Mouse (Mus musculus) midbrain, embryonic 15.5 days (tissue): ENCODE measurements at regions not wholly inside any gene's neighbourhood (a gene's known extent, or its start where the extent isn't known, plus 50 kb on each side); places are given as distances from the start of the nearest gene placed in this dataset.

ENCODE experiments used
- ATAC-seq: fragments of 200-750 bp; cut with Nextera tagmentation; replicated peaks from 2 replicates; pipeline ENCODE4 v1.8.0; 2017; ENCODE audit warnings: moderate TSS enrichment
- H3K27ac ChIP-seq: fragments of 300-500 bp; sonication (generic); 2 replicates; pipeline ENCODE4 v1.5.1; 2015; ENCODE audit warnings: mild to moderate bottlenecking, inconsistent platforms
- H3K27me3 ChIP-seq: fragments of 300-500 bp; sonication (generic); replicated peaks from 2 replicates; pipeline ENCODE4 v1.6.1; 2015; ENCODE audit warnings: inconsistent platforms
- H3K36me3 ChIP-seq: fragments of 300-500 bp; sonication (generic); replicated peaks from 2 replicates; pipeline ENCODE4 v1.6.1; 2015; ENCODE audit warnings: inconsistent platforms
- H3K4me1 ChIP-seq: fragments of 300-500 bp; sonication (generic); 2 replicates; pipeline ENCODE4 v1.6.1; 2015; ENCODE audit warnings: inconsistent platforms
- H3K4me2 ChIP-seq: fragments of 300-500 bp; sonication (generic); 2 replicates; pipeline ENCODE4 v1.6.1; 2015; ENCODE audit warnings: inconsistent platforms, mild to moderate bottlenecking, moderate library complexity
- H3K4me3 ChIP-seq: fragments of 300-500 bp; sonication (generic); 2 replicates; pipeline ENCODE4 v1.5.1; 2015; ENCODE audit warnings: mild to moderate bottlenecking, inconsistent platforms
- H3K9ac ChIP-seq: fragments of 300-500 bp; sonication (generic); 2 replicates; pipeline ENCODE4 v1.6.1; 2015; ENCODE audit warnings: mild to moderate bottlenecking, inconsistent platforms
- H3K9me3 ChIP-seq: fragments of 300-500 bp; sonication (generic); 2 replicates; pipeline ENCODE4 v1.6.1; 2016; ENCODE audit warnings: inconsistent platforms
- WGBS: fragments of 180-500 bp; shearing (Covaris S2); methylation state at CpG from one replicate; pipeline ENCODE4 v1.1.7; 2015; ENCODE audit warnings: mixed read lengths; 5-methylcytosine and 5-hydroxymethylcytosine counted together

GRCm38 (mm10) chr12:92353386-92354257, 504.7 kb upstream of the Sel1l start:
- H3K9me3 ChIP-seq: no peaks in the 10 kb centered on the region
- no peaks in the 10 kb centered on the region for H3K27me3 ChIP-seq
- 42% methylated on average over 4 of the region's 4 CpGs for WGBS
- H3K4me2 ChIP-seq: no peak overlapping the region
- H3K4me3 ChIP-seq: no peak overlapping the region
- no peaks in the 10 kb centered on the region for H3K36me3 ChIP-seq
- ATAC-seq: no peak
- H3K27ac ChIP-seq: no peak overlapping the region
- no peak overlapping the region for H3K9ac ChIP-seq
- H3K4me1 ChIP-seq: no peaks in the 10 kb centered on the region

- 65% methylated on average over 1 of the region's 1 CpGs for WGBS
- H3K9ac ChIP-seq: no peak overlapping the region
- no peak overlapping the region for H3K27ac ChIP-seq
- no peak overlapping the region for H3K4me2 ChIP-seq
- no peaks in the 10 kb centered on the region for H3K9me3 ChIP-seq
- H3K36me3 ChIP-seq: no peaks in the 10 kb centered on the region
- ATAC-seq: no peak
- H3K4me3 ChIP-seq: no peak overlapping the region
- H3K4me1 ChIP-seq: no peaks in the 10 kb centered on the region
- no peaks in the 10 kb centered on the region for H3K27me3 ChIP-seq
Measured at GRCm38 (mm10) chr12:92318241-92318640, 469.3 kb upstream of the Sel1l start.

GRCm38 (mm10) chr12:92317609-92318008, 468.7 kb upstream of the Sel1l start:
- Histone ChIP-seq H3K4me1 (no peaks in the 10 kb centered on the region), H3K36me3 (no peaks in the 10 kb centered on the region), H3K27me3 (no peaks in the 10 kb centered on the region), H3K4me3 (no peak overlapping the region), H3K9ac (no peak overlapping the region), H3K9me3 (no peaks in the 10 kb centered on the region), H3K27ac (no peak overlapping the region), H3K4me2 (no peak overlapping the region)
- WGBS: 92% methylated on average over 3 of the region's 3 CpGs
- ATAC-seq: no peak

GRCm38 (mm10) chr12:92316285-92316684, 467.3 kb upstream of the Sel1l start:
- Histone ChIP-seq H3K36me3 (no peaks in the 10 kb centered on the region), H3K4me2 (no peak overlapping the region), H3K4me1 (no peaks in the 10 kb centered on the region), H3K9me3 (no peaks in the 10 kb centered on the region), H3K4me3 (no peak overlapping the region), H3K9ac (no peak overlapping the region), H3K27ac (no peak overlapping the region), H3K27me3 (no peaks in the 10 kb centered on the region)
- no peak for ATAC-seq

GRCm38 (mm10) chr12:92315820-92316219, 466.9 kb upstream of the Sel1l start:
- no peak overlapping the region for H3K27ac ChIP-seq
- WGBS: 95% methylated on average over 2 of the region's 2 CpGs
- H3K9ac ChIP-seq: no peak overlapping the region
- H3K9me3 ChIP-seq: no peaks in the 10 kb centered on the region
- ATAC-seq: no peak
- H3K27me3 ChIP-seq: no peaks in the 10 kb centered on the region
- no peak overlapping the region for H3K4me2 ChIP-seq
- no peaks in the 10 kb centered on the region for H3K36me3 ChIP-seq
- no peaks in the 10 kb centered on the region for H3K4me1 ChIP-seq
- no peak overlapping the region for H3K4me3 ChIP-seq

- no peaks in the 10 kb centered on the region for H3K9me3 ChIP-seq
- no peak overlapping the region for H3K27ac ChIP-seq
- H3K4me3 ChIP-seq: no peak overlapping the region
- H3K4me1 ChIP-seq: peaks cover 9% of the 10 kb centered on the region
- no peaks in the 10 kb centered on the region for H3K36me3 ChIP-seq
- peak overlapping the region; percentile 36 for H3K4me2 ChIP-seq
- peak; percentile 94 for ATAC-seq
- H3K27me3 ChIP-seq: 0 out of 2 replicates have a peak, but pooled peaks cover under 1% of the 10 kb centered on the region
- WGBS: 11% methylated on average over 14 of the region's 14 CpGs
- no peak overlapping the region for H3K9ac ChIP-seq
Measured at GRCm38 (mm10) chr12:92302951-92303591, 454.1 kb upstream of the Sel1l start.

GRCm38 (mm10) chr12:92294887-92295286, 445.9 kb upstream of the Sel1l start:
- H3K4me3 ChIP-seq: no peak overlapping the region
- no peak for ATAC-seq
- H3K4me1 ChIP-seq: peaks cover 11% of the 10 kb centered on the region
- no peak overlapping the region for H3K9ac ChIP-seq
- 78% methylated on average over 4 of the region's 4 CpGs for WGBS
- no peak overlapping the region for H3K4me2 ChIP-seq
- 0 out of 2 replicates have a peak, but pooled peaks cover 3% of the 10 kb centered on the region for H3K27me3 ChIP-seq
- H3K36me3 ChIP-seq: no peaks in the 10 kb centered on the region
- H3K27ac ChIP-seq: no peak overlapping the region
- no peaks in the 10 kb centered on the region for H3K9me3 ChIP-seq

- Histone ChIP-seq H3K27me3 (0 out of 2 replicates have a peak, but pooled peaks cover 3% of the 10 kb centered on the region), H3K9me3 (no peaks in the 10 kb centered on the region), H3K4me2 (no peak overlapping the region; the same call in 1 of the 2 replicates), H3K4me3 (no peak overlapping the region), H3K27ac (peak overlapping the region; percentile 74), H3K4me1 (peaks cover 11% of the 10 kb centered on the region), H3K9ac (no peak overlapping the region), H3K36me3 (no peaks in the 10 kb centered on the region)
- peak; percentile 16 for ATAC-seq
Measured at GRCm38 (mm10) chr12:92293341-92293720, 444.4 kb upstream of the Sel1l start.

- no peak overlapping the region for H3K4me3 ChIP-seq
- no peaks in the 10 kb centered on the region for H3K36me3 ChIP-seq
- peak; percentile 91 for ATAC-seq
- no peaks in the 10 kb centered on the region for H3K9me3 ChIP-seq
- no peak overlapping the region for H3K9ac ChIP-seq
- 10% methylated on average over 11 of the region's 11 CpGs for WGBS
- H3K4me2 ChIP-seq: peak overlapping the region; percentile 21; the same call in 1 of the 2 replicates
- peak overlapping the region; percentile 74 for H3K27ac ChIP-seq
- H3K4me1 ChIP-seq: peaks cover 11% of the 10 kb centered on the region
- no peaks in the 10 kb centered on the region for H3K27me3 ChIP-seq
Measured at GRCm38 (mm10) chr12:92292460-92293340, 443.7 kb upstream of the Sel1l start.

GRCm38 (mm10) chr12:92291490-92291889, 442.5 kb upstream of the Sel1l start:
- Histone ChIP-seq H3K36me3 (no peaks in the 10 kb centered on the region), H3K4me3 (no peak overlapping the region), H3K9me3 (no peaks in the 10 kb centered on the region), H3K27me3 (no peaks in the 10 kb centered on the region), H3K9ac (no peak overlapping the region), H3K27ac (no peak overlapping the region), H3K4me2 (no peak overlapping the region), H3K4me1 (peaks cover 11% of the 10 kb centered on the region)
- ATAC-seq: no peak
- 100% methylated on average over 1 of the region's 1 CpGs for whole genome bisulfite sequencing

GRCm38 (mm10) chr12:92285511-92285910, 436.6 kb upstream of the Sel1l start:
- Histone ChIP-seq H3K9me3 (no peaks in the 10 kb centered on the region), H3K36me3 (no peaks in the 10 kb centered on the region), H3K9ac (no peak overlapping the region), H3K4me2 (no peak overlapping the region), H3K27ac (no peak overlapping the region), H3K4me3 (no peak overlapping the region), H3K27me3 (no peaks in the 10 kb centered on the region), H3K4me1 (no peaks in the 10 kb centered on the region)
- WGBS: 73% methylated on average over 5 of the region's 5 CpGs
- 0 out of 2 replicates have a peak, but pooled peaks have one; percentile 39 for ATAC-seq

- no peaks in the 10 kb centered on the region for H3K27me3 ChIP-seq
- no peak overlapping the region for H3K9ac ChIP-seq
- 57% methylated on average over 1 of the region's 1 CpGs for WGBS
- no peaks in the 10 kb centered on the region for H3K4me1 ChIP-seq
- H3K27ac ChIP-seq: no peak overlapping the region
- no peaks in the 10 kb centered on the region for H3K9me3 ChIP-seq
- H3K4me2 ChIP-seq: no peak overlapping the region
- no peak for ATAC-seq
- H3K4me3 ChIP-seq: no peak overlapping the region
- no peaks in the 10 kb centered on the region for H3K36me3 ChIP-seq
Measured at GRCm38 (mm10) chr12:92280470-92280869, 431.5 kb upstream of the Sel1l start.
